Mouse (Mus musculus) MEL (cell line): ENCODE results near the gene Gm17374. TPM values are rescaled to one million over a fixed set of nuclear protein-coding genes. Genes with fewer than 3 reads are reported as not detected.
A peak's percentile ranks its signal among the peaks of the same experiment; 100 is the strongest.
"Not testable (repeated sequence)": the region's sequence is repeated elsewhere in the genome, so short reads cannot be mapped to it uniquely, and the experiment has no call there.

ENCODE experiments used
- DNase-seq: peaks from one replicate; pipeline ENCODE4 v3.0.0; 2011; ENCODE audit warnings: low read depth, low spot score
- H3K27ac ChIP-seq: 2 replicates; pipeline ENCODE4 v1.5.1; 2012; ENCODE audit warnings: low read depth, mild to moderate bottlenecking, control low read depth, low read length, moderate library complexity; ENCODE audit not compliant: control insufficient read depth
- H3K27me3 ChIP-seq, 2 experiments: fragments of 150-350 bp in 1 of 2; sonication (generic) in 1 of 2; 2 replicates each; pipeline ENCODE4 v1.6.1; 2012; ENCODE audit warnings: low read length in 2 of 2, mild to moderate bottlenecking in 2 of 2, improper control_type of control experiment in 1 of 2, moderate library complexity in 1 of 2; ENCODE audit not compliant: insufficient read depth in 2 of 2, control insufficient read depth in 1 of 2
- H3K36me3 ChIP-seq, 2 experiments: 2 replicates each; pipeline ENCODE4 v1.6.1; 2012 to 2014; ENCODE audit warnings: low read length in 2 of 2, improper control_type of control experiment in 1 of 2, inconsistent platforms in 1 of 2, mild to moderate bottlenecking in 1 of 2; ENCODE audit not compliant: insufficient read depth in 2 of 2, control insufficient read depth in 1 of 2
- H3K4me1 ChIP-seq, 2 experiments: fragments of 150-350 bp in 1 of 2; sonication (generic) in 1 of 2; 2 replicates each; pipeline ENCODE4 v1.6.1; 2012; ENCODE audit warnings: low read length in 2 of 2, improper control_type of control experiment in 1 of 2, mild to moderate bottlenecking in 1 of 2; ENCODE audit not compliant: insufficient read depth in 2 of 2, control insufficient read depth in 1 of 2
- H3K4me3 ChIP-seq, 2 experiments: fragments of 150-350 bp in 1 of 2; sonication (generic) in 1 of 2; 2 replicates each; pipeline ENCODE4 v1.5.1; 2012; ENCODE audit warnings: low read depth in 2 of 2, low read length in 2 of 2, mild to moderate bottlenecking in 2 of 2, moderate library complexity in 2 of 2, control low read depth in 1 of 2, improper control_type of control experiment in 1 of 2; ENCODE audit not compliant: control insufficient read depth in 1 of 2, insufficient read depth in 1 of 2
- H3K79me2 ChIP-seq: 2 replicates; pipeline ENCODE4 v1.6.1; 2012; ENCODE audit warnings: mild to moderate bottlenecking, low read length, moderate library complexity; ENCODE audit not compliant: control insufficient read depth, poor library complexity, insufficient read depth
- H3K9ac ChIP-seq: 2 replicates; pipeline ENCODE4 v1.6.1; 2012; ENCODE audit warnings: low read depth, mild to moderate bottlenecking, control low read depth, low read length, moderate library complexity; ENCODE audit not compliant: control insufficient read depth, poor library complexity, severe bottlenecking
- H3K9me3 ChIP-seq: fragments of 150-350 bp; sonication (generic); replicated peaks from 2 replicates; pipeline ENCODE4 v1.6.1; 2012; ENCODE audit warnings: mild to moderate bottlenecking, low read length, improper control_type of control experiment, moderate library complexity; ENCODE audit not compliant: insufficient read depth
- BHLHE40 ChIP-seq: IDR thresholded peaks from 2 replicates; pipeline ENCODE4 v1.6.1; 2012; ENCODE audit warnings: low read depth, mild to moderate bottlenecking, inconsistent platforms, low read length, improper control_type of control experiment, borderline replicate concordance
- CHD1 ChIP-seq: IDR thresholded peaks from 2 replicates; pipeline ENCODE4 v1.6.1; 2012; ENCODE audit warnings: low read depth, mild to moderate bottlenecking, inconsistent platforms, low read length, improper control_type of control experiment
- CTCF ChIP-seq, 3 experiments: IDR thresholded peaks in 2 of 3; conservative IDR thresholded peaks in 1 of 3; 2 replicates each; pipeline ENCODE4 v1.5.1; 2011 to 2012; ENCODE audit warnings: low read length in 3 of 3, low read depth in 2 of 3, mild to moderate bottlenecking in 2 of 3, improper control_type of control experiment in 1 of 3, inconsistent platforms in 1 of 3, mixed read lengths in 1 of 3, moderate library complexity in 1 of 3; ENCODE audit not compliant: control insufficient read depth in 1 of 3, insufficient read depth in 1 of 3, poor library complexity in 1 of 3, severe bottlenecking in 1 of 3
- E2F4 ChIP-seq: IDR thresholded peaks from 2 replicates; pipeline ENCODE4 v1.6.1; 2011; ENCODE audit warnings: low read depth, low read length, improper control_type of control experiment, borderline replicate concordance
- ELF1 ChIP-seq: IDR thresholded peaks from 2 replicates; pipeline ENCODE4 v1.6.1; 2014; ENCODE audit warnings: low read depth, mild to moderate bottlenecking, inconsistent platforms, low read length, improper control_type of control experiment, moderate library complexity
- ETS1 ChIP-seq: IDR thresholded peaks from 2 replicates; pipeline ENCODE4 v1.6.1; 2012; ENCODE audit warnings: low read depth, mild to moderate bottlenecking, inconsistent platforms, low read length, improper control_type of control experiment, moderate library complexity
- GATA1 ChIP-seq: IDR thresholded peaks from 2 replicates; pipeline ENCODE4 v1.6.1; 2011; ENCODE audit warnings: low read depth, low read length, improper control_type of control experiment
- HCFC1 ChIP-seq: IDR thresholded peaks from 2 replicates; pipeline ENCODE4 v1.6.1; 2012; ENCODE audit warnings: low read depth, mild to moderate bottlenecking, inconsistent platforms, low read length, improper control_type of control experiment, moderate library complexity
- JUND ChIP-seq: IDR thresholded peaks from 2 replicates; pipeline ENCODE4 v1.6.1; 2011; ENCODE audit warnings: low read depth, mild to moderate bottlenecking, improper control_type of control experiment, low read length
- KAT2A ChIP-seq: conservative IDR thresholded peaks from 2 replicates; pipeline ENCODE4 v1.6.1; 2012; ENCODE audit warnings: low read depth, low read length, improper control_type of control experiment, inconsistent platforms
- MAFK ChIP-seq: IDR thresholded peaks from 2 replicates; pipeline ENCODE4 v1.6.1; 2011; ENCODE audit warnings: low read depth, mild to moderate bottlenecking, low read length, improper control_type of control experiment, borderline replicate concordance
- MAX ChIP-seq: IDR thresholded peaks from 2 replicates; pipeline ENCODE4 v1.6.1; 2011; ENCODE audit warnings: low read length, improper control_type of control experiment
- MEF2A ChIP-seq: IDR thresholded peaks from 2 replicates; pipeline ENCODE4 v1.6.1; 2014; ENCODE audit warnings: low read depth, mild to moderate bottlenecking, inconsistent platforms, low read length, improper control_type of control experiment; ENCODE audit not compliant: poor library complexity, insufficient replicate concordance, severe bottlenecking; ENCODE audit errors: extremely low read depth
- NELFE ChIP-seq: IDR thresholded peaks from 2 replicates; pipeline ENCODE4 v1.6.1; 2011; ENCODE audit warnings: low read depth, low read length, improper control_type of control experiment
- NRF1 ChIP-seq: IDR thresholded peaks from 2 replicates; pipeline ENCODE4 v1.6.1; 2014; ENCODE audit warnings: low read depth, mild to moderate bottlenecking, inconsistent platforms, low read length, improper control_type of control experiment, moderate library complexity; ENCODE audit not compliant: poor library complexity, insufficient read depth, severe bottlenecking
- POLR2A ChIP-seq, 2 experiments: IDR thresholded peaks; 2 replicates each; pipeline ENCODE4 v1.6.1; 2011 to 2012; ENCODE audit warnings: low read length in 2 of 2, mild to moderate bottlenecking in 2 of 2, control low read depth in 1 of 2, improper control_type of control experiment in 1 of 2, low read depth in 1 of 2, moderate library complexity in 1 of 2; ENCODE audit not compliant: control insufficient read depth in 1 of 2, insufficient read depth in 1 of 2, poor library complexity in 1 of 2
- POLR2AphosphoS2 ChIP-seq: IDR thresholded peaks from 2 replicates; pipeline ENCODE4 v1.6.1; 2011; ENCODE audit warnings: low read length, improper control_type of control experiment
- RAD21 ChIP-seq: IDR thresholded peaks from 2 replicates; pipeline ENCODE4 v1.6.1; 2011; ENCODE audit warnings: mild to moderate bottlenecking, low read depth, low read length, improper control_type of control experiment
- RCOR1 ChIP-seq: IDR thresholded peaks from 2 replicates; pipeline ENCODE4 v1.6.1; 2012; ENCODE audit warnings: low read depth, mild to moderate bottlenecking, inconsistent platforms, low read length, improper control_type of control experiment
- SIN3A ChIP-seq: IDR thresholded peaks from 2 replicates; pipeline ENCODE4 v1.6.1; 2012; ENCODE audit warnings: low read length, improper control_type of control experiment, inconsistent platforms
- SMC3 ChIP-seq: IDR thresholded peaks from 2 replicates; pipeline ENCODE4 v1.6.1; 2011; ENCODE audit warnings: low read depth, low read length, improper control_type of control experiment
- TCF12 ChIP-seq: IDR thresholded peaks from 2 replicates; pipeline ENCODE4 v1.6.1; 2014; ENCODE audit warnings: low read depth, mild to moderate bottlenecking, inconsistent platforms, low read length, improper control_type of control experiment, moderate library complexity
- UBTF ChIP-seq: IDR thresholded peaks from 2 replicates; pipeline ENCODE4 v1.6.1; 2012; ENCODE audit warnings: low read depth, mild to moderate bottlenecking, inconsistent platforms, low read length, improper control_type of control experiment, moderate library complexity, borderline replicate concordance; ENCODE audit not compliant: insufficient read depth
- ZMIZ1 ChIP-seq: IDR thresholded peaks from 2 replicates; pipeline ENCODE4 v1.6.1; 2012; ENCODE audit warnings: low read depth, mild to moderate bottlenecking, inconsistent platforms, low read length, improper control_type of control experiment, moderate library complexity
- ZNF384 ChIP-seq: IDR thresholded peaks from 2 replicates; pipeline ENCODE4 v1.6.1; 2012; ENCODE audit warnings: low read depth, mild to moderate bottlenecking, inconsistent platforms, low read length, improper control_type of control experiment
- polyA plus RNA-seq, 2 experiments: library from polyadenylated mRNA; stranded (reverse) in 1 of 2; unstranded in 1 of 2; fragments of >175 nt in 1 of 2; fragments of >200 nt in 1 of 2; gene quantifications; 2 replicates each; pipeline versions ENCODE4 v1.2.1 to v1.2.4; 2012; ENCODE audit warnings: low replicate concordance in 2 of 2, low read depth in 1 of 2; ENCODE audit not compliant: insufficient read length in 2 of 2, insufficient read depth in 1 of 2, missing spikeins in 1 of 2
- total RNA-seq: library from RNA; depleted of rRNA; stranded (reverse); fragments of 300-350 nt; gene quantifications from 2 replicates; pipeline ENCODE4 v1.2.3, GENCODE M21; 2012

The Gm17374 gene
- total and polyA plus RNA-seq, 3 experiments = not detected

- H3K4me3 ChIP-seq = peak overlapping the region; percentile 89 to 98
- peaks cover 9 to 28% of the 10 kb centered on the region in 2 experiments; a peak in 3 of 4 replicates for H3K36me3 ChIP-seq
- no peak for DNase-seq
- peaks cover 0 to 19% of the 10 kb centered on the region in 2 experiments; a peak in 1 of 4 replicates for H3K4me1 ChIP-seq
- H3K79me2 ChIP-seq = peaks cover 32% of the 10 kb centered on the region
- H3K27ac ChIP-seq = peak overlapping the region; percentile 72
- no peaks in the 10 kb centered on the region for H3K9me3 ChIP-seq
- peak overlapping the region; percentile 90 for H3K9ac ChIP-seq
- TF ChIP-seq NELFE (no peak), RAD21 (no peak), RCOR1 (0 out of 2 replicates have a peak, but pooled peaks have one; percentile 23), CTCF (IDR thresholded peaks at IDR 0.05 in 2 of 3, conservative IDR thresholded peaks at IDR 0.05 in 1 of 3; ENCODE audit: control insufficient read depth in 1 of 3, insufficient read depth in 1 of 3, low read depth in 2 of 3, low read length in 3 of 3, poor library complexity in 1 of 3, severe bottlenecking in 1 of 3) (no peak), KAT2A (no peak), POLR2AphosphoS2 (no peak), ZMIZ1 (no peak; the same call in none of the 2 replicates), MAFK (no peak), ZNF384 (no peak), UBTF (no peak), BHLHE40 (0 out of 2 replicates have a peak, but pooled peaks have one; percentile 8), SMC3 (no peak), MEF2A (0 out of 2 replicates have a peak, but pooled peaks have one; percentile 3)
- no peaks in the 10 kb centered on the region for H3K27me3 ChIP-seq
Observed at GRCm38 (mm10) chr2:140170803-140171553, 19.1 kb downstream of the Gm17374 start.

GRCm38 (mm10) chr2:140185685-140186210 lies 33.9 kb downstream of the Gm17374 start:
- H3K79me2 ChIP-seq, H3K27me3 ChIP-seq, H3K4me1 ChIP-seq, H3K9ac ChIP-seq, H3K4me3 ChIP-seq, H3K27ac ChIP-seq, DNase-seq, H3K9me3 ChIP-seq, H3K36me3 ChIP-seq: not testable (repeated sequence)

GRCm38 (mm10) chr2:140200713-140201112 lies 48.9 kb downstream of the Gm17374 start:
- no peak for DNase-seq
- TF ChIP-seq ETS1 = no peak
- TF ChIP-seq TCF12 = no peak
- TF ChIP-seq NRF1 = no peak
- TF ChIP-seq SMC3 = no peak
- no peak for TF ChIP-seq GATA1
- TF ChIP-seq ELF1 = no peak
- no peak for TF ChIP-seq JUND
- TF ChIP-seq CHD1 = no peak
- no peak for TF ChIP-seq ZMIZ1
- TF ChIP-seq HCFC1 = no peak
- TF ChIP-seq ZNF384 = no peak
- no peak for TF ChIP-seq E2F4
- TF ChIP-seq POLR2A (IDR thresholded peaks at IDR 0.05; ENCODE audit: control insufficient read depth in 1 of 2, insufficient read depth in 1 of 2, low read depth in 1 of 2, low read length in 2 of 2, poor library complexity in 1 of 2) = no peak
- TF ChIP-seq RAD21 = no peak
- no peak for TF ChIP-seq MAX
- no peak for TF ChIP-seq SIN3A
- TF ChIP-seq KAT2A = no peak
- Histone ChIP-seq H3K9me3 (no peaks in the 10 kb centered on the region), H3K4me1 (no peaks in the 10 kb centered on the region), H3K27me3 (no peaks in the 10 kb centered on the region), H3K4me3 (no peak overlapping the region), H3K27ac (no peak overlapping the region), H3K79me2 (no peaks in the 10 kb centered on the region), H3K36me3 (no peaks in the 10 kb centered on the region), H3K9ac (no peak overlapping the region)
